Mouse (Mus musculus) heart, adult 2 months (tissue): ENCODE results near the gene Mapk8ip2.

Experiments used
- CTCF ChIP-seq: fragments of 200-600 bp; IDR thresholded peaks from 2 replicates; pipeline ENCODE4 v1.8.1; 2022; ENCODE audit warnings: antibody characterized with exemption, mild to moderate bottlenecking, moderate library complexity
- POLR2A ChIP-seq: fragments of 200-500 bp; IDR thresholded peaks from 2 replicates; pipeline ENCODE4 v1.6.1; 2011; ENCODE audit warnings: mild to moderate bottlenecking, low read depth, low read length, control low read depth; ENCODE audit not compliant: insufficient read depth

DNA sequence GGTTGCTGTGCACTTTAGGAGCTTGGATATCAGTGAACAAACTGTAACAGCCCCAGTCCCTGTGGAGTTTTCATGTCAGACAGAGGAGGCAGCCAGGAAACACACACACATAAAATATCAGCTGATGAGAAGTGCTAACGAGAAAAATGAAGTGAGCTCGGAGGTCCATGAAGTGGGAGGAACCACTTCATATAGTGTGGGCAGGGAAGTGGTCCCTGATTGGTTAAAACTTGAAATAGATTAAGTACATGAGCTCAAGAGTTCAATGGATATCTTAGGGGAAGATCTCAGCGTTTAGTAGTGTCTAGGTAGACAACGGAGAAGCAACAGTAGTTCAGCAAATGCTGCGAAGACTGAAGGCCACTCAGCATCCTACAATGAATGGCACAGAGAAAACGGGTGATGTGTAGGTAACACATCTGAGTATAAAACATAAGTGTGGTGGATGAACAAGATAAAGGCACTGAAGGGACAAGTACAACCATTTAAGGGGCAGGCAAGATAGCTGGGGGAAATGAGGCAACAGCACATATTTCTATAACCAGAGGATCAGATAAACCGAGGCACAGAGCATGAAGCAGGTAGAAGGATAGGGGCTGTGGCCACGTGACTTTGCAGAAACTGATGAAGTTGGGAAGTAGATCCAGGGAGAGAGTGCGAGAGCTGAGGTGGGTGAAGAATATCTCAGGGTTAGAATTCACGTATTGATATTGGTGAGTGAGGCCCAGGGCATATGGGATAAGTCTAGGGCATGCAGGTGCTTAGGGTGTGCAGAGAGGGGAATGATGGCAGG is 48.7 kb upstream of the Mapk8ip2 start:
- TF ChIP-seq CTCF (no peak), POLR2A (no peak)
